Mouse (Mus musculus) embryo, embryonic 11.5 days (tissue): ENCODE measurements at regions not wholly inside any gene's neighbourhood (a gene's known extent, or its start where the extent isn't known, plus 50 kb on each side); places are given as distances from the start of the nearest gene placed in this dataset.

Experiments used
- DNase-seq: peaks from one replicate; pipeline ENCODE4 v3.0.0-alpha.2; 2012; ENCODE audit warnings: low read depth, low spot score

DNA sequence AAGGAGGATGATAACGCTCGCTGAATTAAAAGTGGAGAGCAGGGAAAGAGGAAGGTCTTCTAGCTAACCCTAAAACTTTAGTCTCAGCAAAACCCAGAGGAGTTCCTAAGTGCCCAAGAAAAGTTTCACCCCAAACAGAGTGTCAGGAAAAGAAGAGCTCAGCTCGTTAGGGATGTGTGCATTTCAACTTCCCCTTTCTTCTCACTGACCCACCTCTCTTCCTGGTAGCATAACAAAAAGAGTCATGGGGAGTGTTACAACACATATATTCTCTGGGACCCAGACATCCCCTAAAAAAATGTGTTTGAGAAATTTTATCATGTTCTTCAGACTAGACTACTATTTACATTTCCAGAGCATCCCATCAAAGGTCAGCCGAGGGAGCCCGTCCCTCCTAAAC is 432.6 kb downstream of the Mctp2 start:
- no peak for DNase-seq

- DNase-seq, result no peak
Measured at GRCm38 (mm10) chr7:71872912-71873311, 433.5 kb downstream of the Mctp2 start.

GRCm38 (mm10) chr7:71867090-71867489 is 439.3 kb downstream of the Mctp2 start:
- peak; percentile 38 for DNase-seq

GRCm38 (mm10) chr7:71865371-71866166 is 440.8 kb downstream of the Mctp2 start:
- DNase-seq, result no peak

DNA sequence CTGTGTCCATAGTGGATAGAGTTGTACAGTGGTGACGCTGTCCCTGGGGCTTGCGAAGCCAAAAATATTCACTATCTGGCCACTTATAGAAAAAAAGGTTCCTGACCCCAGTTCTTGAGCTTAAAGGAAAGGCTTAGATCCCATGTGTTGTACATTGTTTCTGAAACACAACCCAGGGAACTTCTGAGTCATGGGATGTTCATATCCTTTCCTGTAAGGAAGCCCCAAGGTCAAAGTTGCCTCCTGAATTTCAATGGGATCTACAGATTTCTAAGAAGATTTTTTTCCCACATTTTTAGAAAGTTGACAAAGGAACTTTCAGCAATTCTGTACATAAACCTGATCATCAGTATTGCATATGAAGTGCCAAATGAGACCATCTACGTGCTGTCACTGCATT is 453.5 kb downstream of the Mctp2 start:
- no peak for DNase-seq

DNA sequence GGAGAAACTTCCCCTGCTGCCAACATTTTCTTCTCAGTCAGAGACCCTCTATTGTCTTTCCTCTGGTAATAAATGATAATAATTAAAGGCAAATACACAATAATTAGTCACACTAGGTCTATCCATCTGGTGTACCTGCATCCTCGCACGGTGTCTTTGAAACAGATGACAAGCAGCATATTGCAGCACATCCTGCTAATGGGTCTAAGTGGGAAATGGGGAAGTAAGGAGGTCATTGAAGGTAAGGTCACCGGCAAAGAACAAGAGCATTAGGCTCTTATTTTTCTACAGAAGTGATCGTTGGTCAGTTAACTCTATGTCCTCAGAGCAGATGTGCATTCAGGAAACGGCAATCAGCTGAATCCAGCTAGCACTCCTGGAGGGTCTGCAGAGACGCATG is 457.2 kb downstream of the Mctp2 start:
- DNase-seq, result no peak

- no peak for DNase-seq
Measured at GRCm38 (mm10) chr7:71837845-71838244, 468.6 kb downstream of the Mctp2 start.

DNA sequence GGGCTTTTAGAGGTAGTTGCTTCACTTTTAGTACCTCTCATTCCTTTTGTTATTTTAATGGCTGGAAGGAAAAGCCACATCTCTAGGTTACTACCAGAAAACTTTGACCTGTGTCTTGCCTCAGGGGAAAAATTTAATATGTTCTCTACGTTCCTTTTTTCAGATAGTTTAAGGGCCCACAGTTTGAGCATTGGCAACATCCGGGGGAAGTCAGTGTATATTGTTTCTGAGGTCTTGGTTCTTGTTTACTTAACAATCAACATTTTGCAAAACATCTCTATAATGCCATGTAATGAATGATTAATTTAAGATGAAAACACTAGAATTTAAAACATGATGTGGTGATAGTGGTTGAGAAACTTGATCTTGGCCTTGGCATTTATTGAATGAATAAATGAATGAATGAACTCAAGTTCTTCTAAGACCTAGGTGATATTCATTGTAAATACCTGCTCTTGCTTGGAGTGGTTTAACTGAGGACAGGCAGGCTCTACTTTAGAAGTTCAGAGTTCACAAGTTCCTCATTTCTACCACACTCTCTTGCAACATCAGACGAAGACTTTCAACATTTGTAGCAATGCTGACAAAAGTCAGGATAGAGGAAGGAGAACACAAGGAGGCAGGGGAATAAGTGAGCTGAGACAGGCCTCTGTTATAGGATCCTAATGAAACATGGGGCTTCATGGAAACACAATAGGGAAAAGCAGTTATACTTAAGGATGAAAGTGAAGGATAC is 474.4 kb downstream of the Mctp2 start:
- no peak for DNase-seq

- DNase-seq, result no peak
Measured at GRCm38 (mm10) chr7:71829567-71829966, 476.8 kb downstream of the Mctp2 start.

DNA sequence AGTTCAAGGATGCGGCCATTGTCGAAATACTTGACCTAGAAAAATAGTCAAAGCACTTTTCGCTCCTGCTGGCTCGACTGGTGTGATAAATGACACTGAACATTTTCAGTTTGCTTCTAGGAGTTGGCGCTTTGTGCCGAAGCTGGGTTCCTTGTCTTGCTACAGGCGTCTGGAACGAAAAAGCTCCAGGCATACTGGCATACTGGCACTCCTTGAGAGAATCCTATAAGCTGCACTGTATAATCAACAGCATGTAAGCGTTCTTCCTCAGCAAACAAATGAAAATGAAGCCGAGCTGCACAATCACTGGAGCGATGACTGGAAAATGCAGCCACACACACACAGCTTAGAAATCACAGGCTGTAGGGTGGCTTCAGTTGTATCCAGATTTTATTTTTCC is 464.9 kb upstream of the Gm10295 start:
- no peak for DNase-seq

DNA sequence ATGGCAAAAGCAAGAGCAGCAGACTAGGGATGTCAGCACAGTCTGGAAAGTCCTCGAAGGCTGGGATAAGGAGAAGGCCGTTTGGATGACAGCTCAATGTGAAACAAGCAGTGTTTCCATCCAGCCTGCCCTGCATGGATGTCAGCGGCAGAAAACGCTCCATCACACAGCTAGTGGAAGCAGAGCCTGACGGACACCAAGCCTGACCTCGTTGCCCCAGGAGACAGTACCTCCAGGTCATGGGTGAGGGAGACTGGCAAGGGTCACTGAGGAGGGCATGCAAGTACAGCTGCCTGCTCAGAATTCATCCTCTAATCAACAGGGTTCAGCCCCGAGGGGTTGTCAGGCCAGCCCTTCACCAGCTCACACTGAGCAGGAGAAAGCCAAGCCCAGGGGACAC is 442.9 kb upstream of the Gm10295 start:
- no peak for DNase-seq

DNA sequence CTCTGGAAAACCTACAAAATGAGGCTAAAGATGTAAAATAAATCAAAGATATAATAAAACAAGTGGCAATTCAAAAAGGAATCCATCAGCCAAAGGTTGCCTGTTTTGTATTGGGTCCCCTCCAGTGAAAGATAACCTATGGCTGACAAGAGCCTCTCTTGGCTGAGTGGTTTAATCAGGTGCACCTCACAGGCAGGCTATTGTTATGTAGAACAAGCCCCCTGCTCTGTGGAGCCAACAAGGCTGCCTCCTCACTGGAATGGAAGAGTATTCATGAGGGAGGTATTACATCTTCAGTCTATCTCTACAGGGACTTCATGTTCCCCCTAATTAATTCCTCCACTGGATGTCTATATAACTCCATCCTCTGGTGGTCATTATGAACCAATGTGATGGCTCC is 437.1 kb upstream of the Gm10295 start:
- DNase-seq, result no peak

DNA sequence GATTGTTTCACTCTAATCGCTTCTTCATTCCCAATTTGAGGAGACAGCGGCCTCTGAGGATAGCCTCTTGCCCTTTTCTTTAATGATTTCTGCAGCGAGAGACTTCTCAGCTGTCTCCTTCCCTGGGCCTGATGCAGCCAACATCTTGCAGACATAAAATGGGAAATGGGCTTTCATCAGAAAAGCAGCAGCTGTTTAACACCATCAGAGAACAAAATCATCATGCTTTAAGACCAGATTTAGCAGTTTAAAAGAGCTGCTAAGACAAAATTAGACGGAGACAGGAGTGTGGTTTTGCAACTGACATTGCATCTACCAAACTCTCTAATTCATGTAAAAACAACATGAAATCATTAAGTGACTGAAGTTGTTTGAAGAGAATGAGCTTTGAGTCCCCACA is 431.2 kb upstream of the Gm10295 start:
- DNase-seq, result no peak

DNA sequence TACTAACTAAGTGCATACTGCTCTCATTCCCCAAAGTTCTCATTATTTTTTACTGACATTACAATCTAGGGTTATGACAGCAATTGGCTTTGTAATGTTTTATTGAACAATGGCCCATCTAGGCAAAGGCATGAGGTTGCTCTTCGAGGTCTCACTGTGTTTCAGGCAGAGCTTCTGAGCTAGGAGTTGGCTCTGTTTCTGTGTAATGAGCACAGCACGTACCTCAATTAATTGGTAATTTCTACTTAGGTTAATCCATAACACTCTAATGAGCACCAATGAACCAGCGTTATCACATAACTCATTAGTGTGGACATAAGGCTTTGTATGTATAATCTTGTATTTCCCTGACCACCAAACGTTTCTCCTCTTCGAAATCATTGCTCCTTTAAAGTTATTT is 398.6 kb upstream of the Gm10295 start:
- DNase-seq, result no peak

DNA sequence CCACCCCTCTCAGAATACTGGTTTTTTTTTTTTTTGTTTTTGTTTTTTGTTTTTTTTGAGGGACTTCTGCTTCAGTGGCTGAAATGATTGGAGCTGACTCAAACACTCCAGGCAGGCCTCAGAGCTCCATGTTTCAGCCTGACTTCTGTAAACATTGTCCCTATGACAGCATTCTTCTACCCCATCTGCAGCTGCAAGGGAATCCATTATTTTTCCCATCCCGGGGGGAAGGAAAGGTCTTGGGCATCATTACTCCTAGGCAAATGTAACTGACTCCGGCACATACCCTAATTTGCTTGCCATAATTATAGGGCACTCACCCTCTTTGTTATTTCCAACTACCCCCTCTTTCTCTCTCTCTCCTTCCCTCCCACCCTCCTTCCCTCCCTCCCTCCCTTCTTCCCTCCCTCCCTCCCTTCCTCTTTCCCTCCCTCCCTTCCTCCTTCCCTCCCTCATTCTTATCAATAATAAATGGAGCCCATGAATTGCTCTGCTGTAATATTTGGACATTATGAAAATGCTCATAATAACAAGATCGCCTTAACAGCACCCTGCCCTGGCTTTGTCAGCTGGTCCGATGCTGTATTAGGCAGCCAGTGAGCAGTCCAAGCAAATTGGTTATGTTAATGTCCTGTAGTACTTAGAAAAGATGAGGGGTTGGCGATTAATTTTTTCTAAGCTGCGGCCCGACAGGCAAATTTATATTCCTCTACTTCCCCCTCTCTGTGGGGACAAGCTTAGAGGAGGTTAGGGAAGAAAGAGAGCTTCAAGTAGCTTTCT is 395.0 kb upstream of the Gm10295 start:
- DNase-seq, result no peak

- no peak for DNase-seq
Measured at GRCm38 (mm10) chr7:71728509-71728908, 377.2 kb upstream of the Gm10295 start.

- no peak for DNase-seq
Measured at GRCm38 (mm10) chr7:71708209-71708608, 356.9 kb upstream of the Gm10295 start.

DNA sequence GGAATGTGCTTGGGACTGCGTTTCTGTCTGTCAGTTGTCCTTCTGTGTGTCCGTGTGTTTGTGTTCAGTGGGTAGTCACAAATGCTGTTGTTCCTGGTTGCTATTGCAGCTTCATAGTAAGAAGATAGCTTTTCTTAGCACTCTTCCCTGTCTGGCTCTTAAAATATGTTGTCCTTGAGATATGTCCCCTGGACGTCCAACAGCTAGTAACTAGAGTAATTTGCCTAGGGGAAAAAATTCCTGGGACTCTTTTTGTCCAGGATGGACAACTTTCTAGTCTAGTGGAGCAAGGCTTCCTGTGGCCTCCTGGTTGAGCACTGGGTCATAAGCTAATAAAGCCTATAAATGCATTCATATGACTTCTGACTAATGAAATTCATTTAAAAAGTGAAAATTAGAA is 354.9 kb upstream of the Gm10295 start:
- DNase-seq, result no peak

- no peak for DNase-seq
Measured at GRCm38 (mm10) chr7:71705426-71706050, 354.3 kb upstream of the Gm10295 start.

DNA sequence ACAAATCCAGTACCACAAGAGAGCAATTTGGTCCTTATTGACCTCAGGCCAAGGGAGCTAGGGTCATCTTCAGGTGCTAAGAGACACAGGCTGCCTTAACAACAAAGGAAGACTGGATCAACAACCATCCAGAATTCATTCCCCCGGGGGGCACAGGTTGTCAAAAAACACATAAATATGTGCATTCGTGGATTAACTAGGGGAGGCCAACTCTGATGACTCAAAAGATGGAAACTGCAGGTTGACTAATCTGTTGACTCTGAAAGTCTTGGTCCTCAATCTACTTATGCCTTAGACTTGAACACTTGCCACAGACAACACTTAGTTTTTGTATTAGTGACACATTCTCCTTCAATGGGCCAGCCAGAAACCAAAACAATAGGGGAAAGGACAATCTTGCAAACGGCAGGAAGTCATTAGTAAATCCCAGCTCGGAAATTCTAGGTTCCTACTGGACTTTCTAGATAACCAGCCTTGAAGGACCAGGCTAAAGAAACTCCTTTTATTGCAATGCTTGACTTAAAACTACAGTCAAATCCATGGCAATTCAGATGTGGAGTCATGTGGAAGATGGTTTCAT is 353.5 kb upstream of the Gm10295 start:
- DNase-seq, result no peak
